Mouse (Mus musculus): ENCODE results near the gene Gpbp1l1. TPM values are rescaled to one million over a fixed set of nuclear protein-coding genes. Genes with fewer than 3 reads are reported as not detected.

The Gpbp1l1 gene
- total RNA-seq, 1 experiment from 2014 or later = 102 TPM

- ATAC-seq (replicated peaks; ENCODE audit: insufficient number of reproducible peaks, low FRiP score, low TSS enrichment, poor library complexity, severe bottlenecking) = peak; percentile 85
Observed at GRCm38 (mm10) chr4:116627722-116628662, 70.5 kb downstream of the Gpbp1l1 start, which contains the start of gene Nasp. Nasp (minus strand) TSS chr4:116627941.

- ATAC-seq (replicated peaks; ENCODE audit: insufficient number of reproducible peaks, low FRiP score, low TSS enrichment, poor library complexity, severe bottlenecking) = no peak
Observed at GRCm38 (mm10) chr4:116635197-116635596, 77.7 kb downstream of the Gpbp1l1 start.

- ATAC-seq (replicated peaks; ENCODE audit: insufficient number of reproducible peaks, low FRiP score, low TSS enrichment, poor library complexity, severe bottlenecking) = no peak
Observed at GRCm38 (mm10) chr4:116638821-116639220, 81.4 kb downstream of the Gpbp1l1 start.

- ATAC-seq (replicated peaks; ENCODE audit: insufficient number of reproducible peaks, low FRiP score, low TSS enrichment, poor library complexity, severe bottlenecking) = no peak
Observed at GRCm38 (mm10) chr4:116642071-116642470, 84.6 kb downstream of the Gpbp1l1 start.

Other genes with a start within 250 kb of the Gpbp1l1 start
- 3.7 to 11.7 TPM (median 7.4 TPM) in 3 replicates for gene Mast2, start 93.5 kb upstream of the Gpbp1l1 start, total RNA-seq (2017)
- 5.8 to 13.2 TPM (median 10.0 TPM) in 3 replicates for gene Ipp, start 50.1 kb upstream of the Gpbp1l1 start, total RNA-seq (2017)
- gene Tmem69, start 1.7 kb upstream of the Gpbp1l1 start, total RNA-seq (2017) = 3.7 to 7.1 TPM (median 5.7 TPM) in 3 replicates
- 4.8 to 9.3 TPM (median 5.5 TPM) in 3 replicates for gene Ccdc17, start 39.0 kb downstream of the Gpbp1l1 start, total RNA-seq (2017)
- gene Nasp, start 70.3 kb downstream of the Gpbp1l1 start, total RNA-seq (2017) = 146 to 159 TPM (median 150 TPM) in 3 replicates
- gene Akr1a1, start 94.0 kb downstream of the Gpbp1l1 start, total RNA-seq (2017) = 380 to 470 TPM (median 418 TPM) in 3 replicates
- 173 to 407 TPM (median 323 TPM) in 3 replicates for gene Prdx1, start 127.9 kb downstream of the Gpbp1l1 start, total RNA-seq (2017)
- 1.6 to 3.3 TPM (median 2.4 TPM) in 3 replicates for gene Mmachc, start 150.7 kb downstream of the Gpbp1l1 start, total RNA-seq (2017)
- gene Ccdc163, start 150.9 kb downstream of the Gpbp1l1 start, total RNA-seq (2017) = 4.7 to 14.7 TPM (median 10.7 TPM) in 3 replicates
- gene Tesk2, start 163.3 kb downstream of the Gpbp1l1 start, total RNA-seq (2017) = 3.6 to 9.1 TPM (median 5.9 TPM) in 3 replicates
- 32.9 to 53.5 TPM (median 37.8 TPM) in 3 replicates for gene Toe1, start 250.0 kb downstream of the Gpbp1l1 start, total RNA-seq (2017)

Data from monocyte, adult 5-6 weeks (primary cell).